Mouse (Mus musculus) intestine, embryonic 14.5 days (tissue): ENCODE data around the gene Tmem178b. TPM values are rescaled to one million over a fixed set of nuclear protein-coding genes. Genes with fewer than 3 reads are reported as not detected.

Source experiments
- ATAC-seq: fragments of 200-750 bp; cut with Nextera tagmentation; replicated peaks from 2 replicates; pipeline ENCODE4 v1.8.0; 2017; ENCODE audit warnings: low read depth, moderate number of reproducible peaks, moderate TSS enrichment, moderate library complexity; ENCODE audit not compliant: low FRiP score, low TSS enrichment
- DNase-seq: peaks from one replicate; pipeline ENCODE4 v3.0.0-alpha.2; 2018; ENCODE audit warnings: low spot score
- H3K27ac ChIP-seq: fragments of 300-500 bp; sonication (generic); 2 replicates; pipeline ENCODE4 v1.5.1; 2014; ENCODE audit warnings: low read depth, mild to moderate bottlenecking, control low read depth
- H3K27me3 ChIP-seq: fragments of 300-500 bp; sonication (generic); replicated peaks from 2 replicates; pipeline ENCODE4 v1.6.1; 2014; ENCODE audit warnings: low read length, control low read depth; ENCODE audit not compliant: control insufficient read depth, insufficient read depth
- H3K36me3 ChIP-seq: fragments of 300-500 bp; sonication (generic); 2 replicates; pipeline ENCODE4 v1.6.1; 2014; ENCODE audit warnings: low read length, control low read depth; ENCODE audit not compliant: control insufficient read depth, insufficient read depth
- H3K4me1 ChIP-seq: fragments of 300-500 bp; sonication (generic); replicated peaks from 2 replicates; pipeline ENCODE4 v1.6.1; 2014; ENCODE audit warnings: low read length, control low read depth, mixed read lengths; ENCODE audit not compliant: control insufficient read depth, insufficient read depth
- H3K4me2 ChIP-seq: fragments of 300-500 bp; sonication (generic); 2 replicates; pipeline ENCODE4 v1.6.1; 2014; ENCODE audit warnings: low read length
- H3K4me3 ChIP-seq: fragments of 300-500 bp; sonication (generic); 2 replicates; pipeline ENCODE4 v1.5.1; 2014; ENCODE audit warnings: low read depth, low read length, control low read depth, mixed read lengths
- H3K9ac ChIP-seq: fragments of 300-500 bp; sonication (generic); 2 replicates; pipeline ENCODE4 v1.6.1; 2014; ENCODE audit warnings: mild to moderate bottlenecking, low read length
- H3K9me3 ChIP-seq: fragments of 300-500 bp; sonication (generic); 2 replicates; pipeline ENCODE4 v1.6.1; 2016; ENCODE audit warnings: low read length, control low read depth; ENCODE audit not compliant: control insufficient read depth
- WGBS: fragments of 180-500 bp; shearing (Covaris S2); extraction: QIAGEN DNeasy Blood & Tissue Kit; methylation state at CpG from one replicate; pipeline ENCODE4 v1.1.7; 2014; 5-methylcytosine and 5-hydroxymethylcytosine counted together
- polyA plus RNA-seq: library from polyadenylated mRNA; unstranded; fragments of >200 nt; fragmentation: Nextera tagmentation; extraction: Ambion mirVana; gene quantifications from 2 replicates; pipeline ENCODE4 v1.2.1, GENCODE M21; 2014

Tmem178b gene
- polyA plus RNA-seq, 1 experiment from 2014 or later = 1.5 TPM

GRCm38 (mm10) chr6:40051698-40052097 lies 178.6 kb downstream of the Tmem178b start:
- no peak for ATAC-seq
- 89% methylated on average over 2 of the region's 2 CpGs for WGBS
- Histone ChIP-seq H3K27ac (no peak overlapping the region), H3K36me3 (no peaks in the 10 kb centered on the region), H3K4me3 (no peak overlapping the region), H3K9ac (no peak overlapping the region), H3K4me1 (no peaks in the 10 kb centered on the region), H3K4me2 (no peak overlapping the region), H3K9me3 (no peaks in the 10 kb centered on the region), H3K27me3 (no peaks in the 10 kb centered on the region)
- no peak for DNase-seq

- DNase-seq = no peak
- H3K27ac ChIP-seq = no peak overlapping the region
- WGBS = 88% methylated on average over 1 of the region's 1 CpGs
- H3K4me1 ChIP-seq = no peaks in the 10 kb centered on the region
- H3K4me3 ChIP-seq = no peak overlapping the region
- no peaks in the 10 kb centered on the region for H3K9me3 ChIP-seq
- ATAC-seq = no peak
- H3K36me3 ChIP-seq = no peaks in the 10 kb centered on the region
- H3K9ac ChIP-seq = no peak overlapping the region
- no peak overlapping the region for H3K4me2 ChIP-seq
- H3K27me3 ChIP-seq = no peaks in the 10 kb centered on the region
Observed at GRCm38 (mm10) chr6:40052593-40052992, 179.5 kb downstream of the Tmem178b start.

GRCm38 (mm10) chr6:40059466-40059865 lies 186.4 kb downstream of the Tmem178b start:
- H3K4me1 ChIP-seq = no peaks in the 10 kb centered on the region
- no peaks in the 10 kb centered on the region for H3K9me3 ChIP-seq
- no peak overlapping the region for H3K4me2 ChIP-seq
- DNase-seq (no peak), ATAC-seq (no peak)
- H3K9ac ChIP-seq = no peak overlapping the region
- no peaks in the 10 kb centered on the region for H3K36me3 ChIP-seq
- 62% methylated on average over 3 of the region's 3 CpGs for WGBS
- no peak overlapping the region for H3K27ac ChIP-seq
- no peak overlapping the region for H3K4me3 ChIP-seq
- H3K27me3 ChIP-seq = no peaks in the 10 kb centered on the region

- H3K27me3 ChIP-seq = no peaks in the 10 kb centered on the region
- WGBS = 74% methylated on average over 5 of the region's 5 CpGs
- ATAC-seq = no peak
Observed at GRCm38 (mm10) chr6:40061327-40062189, 188.5 kb downstream of the Tmem178b start.

GRCm38 (mm10) chr6:40062190-40062501 lies 189.1 kb downstream of the Tmem178b start:
- Histone ChIP-seq H3K4me2 (no peak overlapping the region), H3K9ac (no peak overlapping the region), H3K4me3 (no peak overlapping the region), H3K27ac (no peak overlapping the region), H3K27me3 (no peaks in the 10 kb centered on the region), H3K9me3 (no peaks in the 10 kb centered on the region), H3K36me3 (no peaks in the 10 kb centered on the region), H3K4me1 (no peaks in the 10 kb centered on the region)
- ATAC-seq (no peak), DNase-seq (no peak)
- WGBS = 90% methylated on average over 7 of the region's 7 CpGs

More at GRCm38 (mm10) chr6:40061327-40062189, 188.5 kb downstream of the Tmem178b start:
- DNase-seq = no peak
- Histone ChIP-seq H3K9ac (no peak overlapping the region), H3K4me2 (no peak overlapping the region), H3K9me3 (no peaks in the 10 kb centered on the region), H3K36me3 (no peaks in the 10 kb centered on the region), H3K4me3 (no peak overlapping the region), H3K27ac (no peak overlapping the region), H3K4me1 (no peaks in the 10 kb centered on the region)

GRCm38 (mm10) chr6:40063438-40063837 lies 190.4 kb downstream of the Tmem178b start:
- no peaks in the 10 kb centered on the region for H3K36me3 ChIP-seq
- H3K9ac ChIP-seq = no peak overlapping the region
- no peak overlapping the region for H3K27ac ChIP-seq
- WGBS = 60% methylated on average over 1 of the region's 1 CpGs
- no peak overlapping the region for H3K4me2 ChIP-seq
- no peak for ATAC-seq
- DNase-seq = no peak
- 0 out of 2 replicates have a peak, but pooled peaks cover under 1% of the 10 kb centered on the region for H3K4me1 ChIP-seq
- H3K9me3 ChIP-seq = no peaks in the 10 kb centered on the region
- no peak overlapping the region for H3K4me3 ChIP-seq
- no peaks in the 10 kb centered on the region for H3K27me3 ChIP-seq

- no peak for DNase-seq
- Histone ChIP-seq H3K36me3 (no peaks in the 10 kb centered on the region), H3K4me3 (no peak overlapping the region), H3K9ac (no peak overlapping the region), H3K4me1 (0 out of 2 replicates have a peak, but pooled peaks cover 3% of the 10 kb centered on the region), H3K4me2 (no peak overlapping the region), H3K27me3 (no peaks in the 10 kb centered on the region), H3K9me3 (no peaks in the 10 kb centered on the region), H3K27ac (no peak overlapping the region)
- 76% methylated on average over 1 of the region's 1 CpGs for WGBS
- ATAC-seq = no peak
Observed at GRCm38 (mm10) chr6:40063899-40064298, 190.8 kb downstream of the Tmem178b start.

GRCm38 (mm10) chr6:40064342-40064741 lies 191.3 kb downstream of the Tmem178b start:
- 70% methylated on average over 2 of the region's 2 CpGs for WGBS
- Histone ChIP-seq H3K4me2 (no peak overlapping the region), H3K36me3 (no peaks in the 10 kb centered on the region), H3K4me1 (0 out of 2 replicates have a peak, but pooled peaks cover 3% of the 10 kb centered on the region), H3K9ac (no peak overlapping the region), H3K27me3 (no peaks in the 10 kb centered on the region), H3K27ac (no peak overlapping the region), H3K9me3 (no peaks in the 10 kb centered on the region), H3K4me3 (no peak overlapping the region)
- no peak for DNase-seq
- no peak for ATAC-seq

- H3K36me3 ChIP-seq = no peaks in the 10 kb centered on the region
- H3K4me2 ChIP-seq = no peak overlapping the region
- H3K27me3 ChIP-seq = no peaks in the 10 kb centered on the region
- H3K4me1 ChIP-seq = 0 out of 2 replicates have a peak, but pooled peaks cover 3% of the 10 kb centered on the region
- DNase-seq (no peak), ATAC-seq (no peak)
- no peaks in the 10 kb centered on the region for H3K9me3 ChIP-seq
- WGBS = 30% methylated on average over 6 of the region's 6 CpGs
- no peak overlapping the region for H3K4me3 ChIP-seq
- H3K27ac ChIP-seq = no peak overlapping the region
- H3K9ac ChIP-seq = no peak overlapping the region
Observed at GRCm38 (mm10) chr6:40068467-40068866, 195.4 kb downstream of the Tmem178b start.
